Comparison of ENCODE assay signal across 10 mouse cellular contexts in genomic region chr1:161145611-161146010, GRCm38 (mm10). TPM values are rescaled to one million over a fixed set of nuclear protein-coding genes. Genes with fewer than 3 reads are reported as not detected.
"Had no signal": no experiment of that assay in that cellular context is flagged by ENCODE, and none has a peak within 500 bp of the region (broad histone marks: within the 10 kb centered on the region; RNA-seq: fewer than 3 reads in every experiment).

No protein-coding gene starts in this region.

RNA-seq across cellular contexts. Expression of gene Ankrd45, which starts 3.1 kb away (rescaled TPM):
- total RNA-seq: liver, adult 2 months; megakaryocyte progenitor cell, adult 5-6 weeks; megakaryocyte, adult 5-6 weeks; megakaryocyte-erythroid progenitor cell, adult 5-6 weeks; monocyte, adult 5-6 weeks had no signal

RNA-seq across cellular contexts. Expression of gene Tex50, which starts 13.5 kb away (rescaled TPM):
- total RNA-seq: left cerebral cortex, postnatal 10 days; left cerebral cortex, postnatal 25 days; left cerebral cortex, postnatal 36 days; left cerebral cortex, postnatal 4 days; liver, adult 2 months; megakaryocyte progenitor cell, adult 5-6 weeks; megakaryocyte, adult 5-6 weeks; megakaryocyte-erythroid progenitor cell, adult 5-6 weeks; midbrain, postnatal 0 days had no signal
